Mouse (Mus musculus): ENCODE results near the gene Gca.

Gca gene

GRCm38 (mm10) chr2:62664135-62664670 lies at the start of gene Gca:
TSS of gene Gca (plus strand) at chr2:62664285.
- peak; percentile 80 for DNase-seq

DNA sequence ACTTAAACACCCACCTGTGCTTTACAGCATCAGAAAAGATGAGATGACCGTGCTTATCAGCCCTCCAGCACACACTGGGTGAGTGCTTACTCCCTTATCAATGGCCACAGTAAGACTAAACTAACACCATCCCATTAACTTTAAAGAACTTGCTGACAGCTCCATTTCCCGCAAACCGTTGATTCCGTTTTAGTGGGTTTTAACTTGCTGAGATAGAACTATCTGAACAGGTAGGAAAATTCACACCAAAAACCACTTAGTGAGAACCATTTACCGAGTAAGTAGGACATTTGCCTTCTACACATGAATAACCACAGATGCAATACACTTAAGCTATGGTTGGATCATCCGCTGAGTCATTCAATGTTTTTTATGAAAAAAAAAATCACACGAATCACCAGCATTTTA lies 45.1 kb upstream of the Gca start:
- DNase-seq: no peak

GRCm38 (mm10) chr2:62619679-62620078 lies 44.4 kb upstream of the Gca start:
- DNase-seq: no peak

DNA sequence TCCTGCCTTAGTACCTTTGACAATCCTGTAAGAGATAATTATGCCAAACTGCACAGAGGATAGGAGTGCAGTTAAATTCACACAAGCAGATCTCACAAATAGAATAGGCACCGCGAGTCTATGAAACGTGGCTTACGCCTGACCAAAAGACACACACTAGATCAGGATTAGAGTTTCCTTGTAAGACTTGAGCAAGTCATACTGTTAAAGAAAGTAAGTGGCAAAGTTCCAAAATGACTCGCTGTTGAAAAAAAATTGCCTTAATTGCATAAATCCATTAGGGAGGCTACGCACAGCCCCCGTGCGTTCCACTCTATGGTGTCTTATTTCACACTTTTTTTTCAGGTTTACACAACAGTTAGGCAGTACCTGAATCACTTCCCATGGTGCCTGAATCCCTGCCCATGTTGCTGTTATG lies 41.1 kb upstream of the Gca start:
- DNase-seq: no peak

DNA sequence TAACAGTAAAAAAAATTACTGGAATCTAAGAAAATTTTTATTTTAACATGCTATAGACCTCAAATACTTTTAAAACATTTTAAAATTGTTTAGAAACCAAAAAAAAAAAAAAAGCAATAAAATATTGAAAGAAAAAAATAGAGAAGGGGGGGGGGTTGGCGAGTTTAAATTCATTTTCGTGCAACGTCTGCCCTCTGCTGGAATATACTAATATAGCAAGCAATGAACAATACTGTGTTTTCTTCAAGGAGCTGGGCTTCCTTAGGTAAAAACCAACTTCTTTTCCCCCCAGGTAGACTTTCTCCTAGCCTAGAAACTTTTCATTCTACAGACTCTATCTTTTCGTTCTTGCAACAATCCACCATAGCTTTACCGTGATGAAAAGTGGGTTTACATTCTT lies 36.4 kb upstream of the Gca start:
- peak; percentile 23 for DNase-seq

GRCm38 (mm10) chr2:62628356-62628755 lies 35.7 kb upstream of the Gca start:
- no peak for DNase-seq

GRCm38 (mm10) chr2:62630446-62630845 lies 33.6 kb upstream of the Gca start:
- DNase-seq: peak; percentile 36

DNA sequence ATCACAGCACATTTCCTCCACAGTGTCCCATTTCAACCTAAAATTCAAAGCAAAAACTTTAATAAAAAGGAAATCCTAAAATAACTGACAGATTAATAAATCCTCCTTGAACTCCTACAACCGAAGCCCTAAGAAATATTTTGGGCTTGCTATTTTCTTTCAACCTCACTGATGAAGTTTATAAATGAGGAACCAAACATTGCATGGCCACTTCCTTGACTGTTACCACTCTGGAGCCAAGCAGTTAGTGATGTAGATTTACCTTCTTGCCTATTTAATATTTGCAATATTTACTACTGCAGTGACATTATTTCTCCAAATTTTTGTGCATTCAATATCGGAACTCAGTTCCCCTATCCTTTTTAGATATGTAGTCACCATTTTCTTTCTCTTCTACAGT lies 24.2 kb upstream of the Gca start:
- no peak for DNase-seq

DNA sequence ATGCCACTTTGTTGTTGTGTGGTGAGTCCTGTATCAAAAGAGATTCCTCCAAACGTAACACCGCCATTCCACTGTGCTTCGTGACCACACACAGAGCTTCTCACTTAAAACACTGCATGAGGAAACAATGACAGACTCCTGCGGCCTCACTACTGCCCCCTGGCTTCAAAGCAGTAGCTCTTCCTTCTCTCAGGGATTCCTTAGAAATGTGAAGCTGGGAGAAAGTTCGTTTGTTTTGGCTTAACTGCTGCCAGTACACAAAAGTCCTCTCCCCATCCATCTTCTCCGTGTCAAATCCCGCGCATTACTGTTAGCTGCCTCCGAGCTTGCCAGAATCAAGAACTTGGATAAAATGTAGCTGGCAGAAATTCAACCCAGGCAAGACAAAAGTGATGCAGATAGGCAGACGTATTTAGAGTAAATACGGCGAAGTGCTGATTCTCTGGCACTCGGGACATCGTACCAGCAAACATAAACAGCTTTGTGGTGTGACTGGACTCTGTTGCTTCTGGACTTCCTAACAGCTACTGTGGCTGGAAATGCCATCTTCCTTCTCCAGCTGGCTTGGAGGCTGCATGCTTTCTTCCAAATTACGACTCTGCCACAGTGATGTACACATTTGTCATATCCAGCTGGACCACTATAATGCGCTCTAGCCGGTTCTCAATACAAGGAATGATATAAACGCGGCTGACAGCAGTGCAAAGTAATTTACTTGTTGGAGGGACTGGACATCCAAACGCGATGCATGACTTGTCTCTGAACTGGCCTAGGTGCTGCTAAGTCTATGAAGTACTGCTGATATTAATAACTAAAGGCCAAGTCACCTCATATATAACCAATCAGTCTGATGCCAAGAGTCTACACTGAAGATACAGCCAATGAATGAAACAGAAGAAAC lies 20.4 kb upstream of the Gca start:
- DNase-seq: peak; percentile 85

GRCm38 (mm10) chr2:62644891-62645290 lies 19.2 kb upstream of the Gca start:
- no peak for DNase-seq

- peak; percentile 11 for DNase-seq
These were observed 18.6 kb upstream of the Gca start for GRCm38 (mm10) chr2:62645475-62645874.

DNA sequence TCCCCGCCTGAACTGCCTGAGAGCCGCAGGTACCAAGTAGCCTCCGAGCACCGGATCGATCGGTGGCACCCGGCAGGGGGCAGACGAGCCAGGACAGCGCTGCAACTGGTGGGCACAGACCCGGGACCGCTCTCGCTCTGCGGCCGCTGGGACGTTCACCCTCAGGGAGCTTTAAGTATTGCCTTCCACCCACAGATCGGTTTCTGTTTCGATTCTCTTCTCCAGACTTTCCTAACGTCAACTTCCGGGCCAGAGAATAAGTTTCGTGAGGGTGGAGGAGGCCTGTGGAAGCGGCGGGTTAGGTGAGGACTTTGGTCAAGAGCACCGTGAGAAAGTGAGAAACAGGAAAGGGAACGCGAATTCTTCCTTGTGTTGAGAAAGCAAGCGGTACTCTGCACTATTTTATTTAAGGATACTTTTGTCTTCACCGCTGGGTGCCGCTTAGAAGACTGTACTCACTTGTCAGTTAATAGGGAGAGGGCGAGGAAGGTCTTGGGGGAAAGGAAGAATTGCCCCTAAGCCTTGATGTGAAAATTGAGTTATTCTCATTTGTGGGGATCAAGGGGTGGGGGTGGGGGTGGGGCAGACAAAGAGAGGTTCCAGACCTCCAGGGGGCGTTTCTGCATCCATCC lies 18.0 kb upstream of the Gca start, which contains the start of gene Ifih1:
TSS of gene Ifih1 (minus strand) at position 242 of the 632 bp plus-strand sequence.
- DNase-seq: peak; percentile 73

DNA sequence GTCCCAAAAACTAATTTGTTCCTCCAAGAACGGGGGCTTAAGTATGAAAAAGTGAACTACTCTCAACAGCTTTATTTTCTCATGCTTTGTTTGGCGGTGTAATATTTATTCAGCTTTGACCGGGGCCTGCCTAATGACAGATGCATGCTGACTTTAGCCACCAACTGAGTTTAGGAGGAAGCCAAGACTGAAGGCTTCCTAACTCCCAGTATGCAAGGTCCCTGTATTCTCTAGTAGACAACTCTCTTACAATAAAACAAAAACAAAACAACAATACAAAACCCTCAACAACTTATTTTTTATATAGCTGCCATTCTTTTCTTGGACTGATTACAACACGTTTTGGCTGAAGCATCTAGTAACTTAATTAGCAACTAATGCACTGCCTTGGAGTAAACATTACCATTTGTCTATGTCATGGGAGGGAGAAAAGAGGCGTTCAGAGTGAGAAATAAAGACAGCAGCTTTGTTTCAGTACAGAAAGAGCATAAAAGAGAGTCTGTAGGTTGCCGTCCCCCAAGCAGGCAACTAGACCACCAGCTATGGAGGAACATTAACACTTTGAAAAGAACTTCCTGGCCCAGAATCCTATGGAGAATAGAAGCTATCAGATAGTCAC lies 17.3 kb upstream of the Gca start:
- no peak for DNase-seq

DNA sequence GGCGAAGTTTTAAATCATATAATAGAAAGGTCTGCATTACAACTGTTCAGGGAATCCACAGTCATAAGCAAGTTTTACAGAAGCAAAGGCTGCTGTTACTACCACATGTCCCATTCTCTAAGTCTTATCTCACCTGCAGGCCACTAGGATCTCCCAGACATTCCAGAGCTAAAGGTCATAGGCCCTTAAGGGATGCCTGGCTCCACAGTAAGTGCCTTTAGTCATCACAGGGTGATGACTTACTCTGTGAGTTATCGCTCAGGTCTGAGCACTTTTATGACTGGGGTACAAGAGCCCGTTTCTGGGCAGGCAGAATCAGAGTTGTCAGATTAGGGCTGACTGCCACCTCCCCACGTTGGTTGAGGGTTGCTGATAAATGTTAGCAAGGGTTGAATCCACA lies 12.2 kb upstream of the Gca start:
- no peak for DNase-seq

- no peak for DNase-seq
These were observed 11.6 kb upstream of the Gca start for GRCm38 (mm10) chr2:62652466-62652865.

GRCm38 (mm10) chr2:62654519-62655338 lies 9.4 kb upstream of the Gca start:
- peak; percentile 63 for DNase-seq

- no peak for DNase-seq
These were observed 8.0 kb upstream of the Gca start for GRCm38 (mm10) chr2:62656072-62656471.

GRCm38 (mm10) chr2:62660565-62660964 lies 3.5 kb upstream of the Gca start:
- DNase-seq: no peak

DNA sequence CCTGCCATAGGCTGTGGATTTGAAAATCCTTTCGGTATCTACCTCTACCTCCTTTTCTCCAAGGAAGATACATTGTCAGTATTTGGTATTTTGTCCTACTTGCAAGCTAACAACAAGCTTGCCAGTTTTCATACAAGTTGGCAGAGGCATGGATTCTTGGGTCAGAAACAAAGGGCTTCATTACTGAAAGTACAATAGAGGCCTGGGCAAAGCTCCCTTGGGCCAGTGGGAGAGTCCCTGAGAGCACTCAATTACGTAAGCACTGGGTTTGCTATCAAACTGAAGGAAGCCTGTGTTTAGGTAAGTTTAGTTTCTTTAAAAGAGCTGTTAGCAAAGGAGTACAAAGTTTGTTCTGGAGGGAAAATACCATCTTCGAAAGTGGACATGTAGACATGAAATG lies 1.5 kb upstream of the Gca start:
- DNase-seq: no peak

GRCm38 (mm10) chr2:62664839-62665238 lies 754 bp downstream of the Gca start:
- no peak for DNase-seq

- no peak for DNase-seq
These were observed 1.5 kb downstream of the Gca start for GRCm38 (mm10) chr2:62665536-62665935.

DNA sequence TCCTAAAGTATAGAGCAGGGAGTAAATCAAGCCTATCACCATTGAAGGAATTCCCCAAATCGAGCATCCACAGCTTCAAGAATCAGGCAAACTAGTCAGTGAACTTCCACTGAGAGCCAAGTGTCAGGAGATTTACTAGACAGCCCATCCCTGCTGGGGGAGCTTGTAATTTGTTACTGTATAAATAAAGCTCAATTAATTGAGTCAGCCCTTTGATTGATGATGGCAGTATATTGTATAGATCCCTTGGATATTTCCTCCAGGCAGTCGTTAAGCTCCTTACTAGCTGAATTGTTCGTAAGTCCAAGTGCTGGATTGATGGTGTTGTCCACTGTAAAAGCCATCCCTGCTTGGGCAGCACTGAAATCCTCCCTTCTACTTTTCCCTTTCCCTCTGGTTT lies 5.8 kb downstream of the Gca start:
- DNase-seq: no peak

- DNase-seq: no peak
These were observed 6.2 kb downstream of the Gca start for GRCm38 (mm10) chr2:62670301-62670700.
